Mouse (Mus musculus): ENCODE measurements around the gene Nosip. TPM values are rescaled to one million over a fixed set of nuclear protein-coding genes. Genes with fewer than 3 reads are reported as not detected.

Gene Nosip
- total RNA-seq, 2 experiments from 2014 or later = 44.8 to 47.6 TPM

DNA sequence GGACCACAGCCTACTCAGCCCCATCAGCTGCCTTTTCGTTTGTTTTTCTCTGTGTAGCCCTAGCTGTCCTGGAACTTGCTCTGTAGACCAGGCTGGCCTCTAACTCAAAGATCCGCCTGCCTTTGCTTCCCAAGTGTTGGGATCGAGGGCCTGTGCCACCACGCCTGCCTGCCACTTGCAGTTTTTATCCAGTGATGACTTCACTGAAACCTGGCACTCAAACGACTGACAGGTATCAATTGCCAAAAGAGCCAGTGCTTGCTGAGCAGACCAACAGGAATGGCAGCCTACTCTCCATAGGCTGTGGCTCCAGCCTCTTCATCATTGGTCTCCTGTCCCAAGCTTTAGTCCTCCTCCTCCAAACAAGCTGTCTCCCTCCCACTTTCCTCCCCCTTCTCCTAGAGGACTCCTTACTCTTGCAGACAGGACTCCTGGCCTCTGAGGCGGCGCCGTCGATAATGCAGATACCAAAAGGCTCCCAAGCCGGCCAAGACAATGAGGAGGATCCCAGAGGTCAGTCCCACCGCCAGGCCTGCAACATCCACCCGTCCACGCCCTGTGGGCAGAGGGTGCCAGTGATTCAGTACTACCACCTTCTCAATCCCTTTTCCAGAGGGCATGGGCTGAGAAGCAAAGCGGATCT, 5.8 kb upstream of the Nosip start:
- intact Hi-C loops (cut with DNase I) = no loop called here
- DNase-seq = no peak

DNA sequence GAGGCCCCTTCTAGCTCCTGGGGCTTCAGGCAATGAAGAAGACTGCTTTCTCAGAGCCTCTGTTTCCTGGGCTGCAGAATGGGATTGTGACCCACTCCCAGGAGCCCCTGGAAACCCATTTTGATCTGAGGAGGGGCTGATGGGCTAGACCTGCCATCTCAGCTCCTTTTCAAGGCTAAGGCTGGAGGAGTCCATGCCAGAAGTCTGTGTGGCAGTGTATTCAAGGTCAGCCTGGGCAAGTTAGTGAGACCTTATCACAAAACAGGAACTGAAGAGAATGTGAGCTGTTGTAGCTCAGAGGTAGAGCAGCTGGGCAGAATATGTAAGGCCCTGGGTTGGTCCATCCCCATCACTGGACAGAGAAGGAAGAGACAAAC, 5.3 kb upstream of the Nosip start:
- intact Hi-C loops (cut with DNase I) = no loop called here
- no peak for DNase-seq

DNA sequence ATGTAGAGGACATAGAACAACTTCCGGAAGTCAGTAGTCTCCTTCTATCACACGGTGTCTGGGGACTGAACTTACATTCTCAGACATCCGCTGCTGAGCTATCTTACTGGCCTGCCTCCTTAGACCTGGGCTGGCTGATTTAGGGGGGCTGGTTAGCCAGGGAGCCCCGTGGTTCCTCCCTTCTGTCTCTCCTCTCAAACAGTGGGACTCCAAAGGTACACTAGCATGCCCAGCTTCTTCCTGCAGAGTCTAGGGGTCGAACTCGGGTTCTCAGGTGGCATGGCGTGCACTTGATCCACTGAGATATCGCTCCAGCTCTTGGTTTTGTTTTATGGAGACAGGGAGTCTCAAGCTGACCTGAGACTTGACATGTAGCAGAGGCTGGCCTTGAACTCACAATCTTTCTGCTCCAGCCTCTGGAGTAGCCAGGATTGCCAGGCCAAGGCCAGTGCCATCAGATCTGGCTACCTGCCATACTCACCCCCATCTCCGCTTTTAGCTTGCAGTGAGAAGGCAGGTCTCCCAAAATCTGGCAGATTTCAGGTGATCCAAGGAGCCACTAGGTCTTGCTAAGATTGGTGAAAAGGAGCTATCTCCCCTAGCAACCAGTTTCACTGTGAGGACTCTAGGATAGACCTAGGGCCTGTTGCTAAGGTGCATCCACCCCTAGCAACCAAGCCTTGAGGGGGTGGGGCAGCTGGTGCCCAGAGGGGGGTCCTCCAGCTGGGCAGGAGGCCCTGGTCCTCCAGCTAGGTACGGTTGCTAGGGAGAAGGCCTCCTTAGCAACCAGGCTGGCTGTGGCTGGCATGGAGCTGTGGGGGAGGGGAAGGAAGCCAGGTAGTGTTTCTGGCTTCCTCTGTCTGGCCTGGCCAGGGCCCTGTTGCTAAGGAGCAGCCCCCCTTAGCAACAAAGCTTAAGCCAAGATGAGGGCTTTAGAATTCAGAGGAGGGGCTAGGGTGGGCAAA, 3.3 kb upstream of the Nosip start:
- peak; percentile 59 for DNase-seq
- intact Hi-C loops (cut with DNase I) = no loop called here

- DNase-seq = no peak
- intact Hi-C loops (cut with DNase I) = no loop called here
These were observed 1.6 kb upstream of the Nosip start for GRCm38 (mm10) chr7:45060632-45061122.

- no peak for DNase-seq
- intact Hi-C loops (cut with DNase I) = no loop called here
These were observed 625 bp upstream of the Nosip start for GRCm38 (mm10) chr7:45061532-45062075.

DNA sequence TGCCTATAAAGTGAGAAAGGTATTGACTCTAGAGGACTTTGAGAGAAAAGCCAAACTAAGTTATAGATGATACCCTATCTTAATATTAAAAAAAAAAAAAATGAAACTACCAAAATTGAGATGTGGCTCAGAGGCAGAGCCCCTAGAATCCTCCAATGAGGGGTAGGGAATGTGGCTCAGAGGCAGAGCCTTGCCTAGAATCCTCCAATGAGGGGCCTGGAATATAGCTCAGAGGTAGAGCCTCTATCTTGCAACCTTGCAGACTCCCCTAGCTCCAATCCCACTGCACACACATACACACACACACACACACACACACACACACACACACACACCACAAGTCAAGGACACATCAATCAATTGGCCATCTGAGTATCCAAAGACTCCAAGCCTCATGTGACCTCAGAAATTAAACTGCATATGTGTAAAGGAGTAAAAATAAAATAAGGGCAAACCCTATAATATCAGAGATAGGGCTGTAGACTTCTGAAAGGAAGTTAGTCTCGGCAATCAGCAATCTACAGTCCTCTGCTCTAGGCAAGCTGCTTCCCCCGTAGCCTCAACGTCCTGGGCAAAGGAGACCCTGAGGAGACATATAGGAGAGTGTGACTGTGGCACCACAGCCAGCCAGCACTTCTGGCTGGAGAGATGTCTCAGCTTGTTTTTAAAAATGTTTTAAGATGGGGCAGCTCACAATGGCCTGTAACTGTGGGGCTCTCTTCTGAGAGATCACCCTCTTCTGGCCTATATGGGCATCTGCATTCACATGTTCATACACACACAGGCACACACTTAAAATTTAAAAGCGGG, 5.2 kb downstream of the Nosip start:
- DNase-seq = no peak
- intact Hi-C loops (cut with DNase I) = no loop called here

DNA sequence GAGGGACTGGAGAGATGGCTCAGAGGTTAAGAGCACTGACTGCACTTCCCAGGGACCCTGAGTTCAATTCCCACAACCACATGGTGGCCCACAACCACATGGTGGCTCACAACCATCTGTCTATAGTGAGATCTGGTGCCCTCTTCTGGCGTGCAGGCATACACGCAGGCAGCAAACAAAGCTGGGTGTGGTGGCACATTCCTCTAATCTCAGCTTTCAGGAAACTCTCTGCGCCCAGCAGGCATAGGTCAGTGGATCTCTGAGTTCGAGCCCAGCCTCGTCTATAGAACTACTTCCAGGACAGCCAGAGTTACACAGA, 5.7 kb downstream of the Nosip start:
- no peak for DNase-seq
- intact Hi-C loops (cut with DNase I) = no loop called here

- no peak for DNase-seq
- intact Hi-C loops (cut with DNase I) = no loop called here
These were observed 7.4 kb downstream of the Nosip start for GRCm38 (mm10) chr7:45069671-45070070.

GRCm38 (mm10) chr7:45072230-45072629, 10.0 kb downstream of the Nosip start:
- no peak for DNase-seq
- intact Hi-C loops (cut with DNase I) = no loop called here

- DNase-seq = no peak
- intact Hi-C loops (cut with DNase I) = no loop called here
These were observed 11.0 kb downstream of the Nosip start for GRCm38 (mm10) chr7:45073171-45073707.

- DNase-seq = no peak
- intact Hi-C loops (cut with DNase I) = no loop called here
These were observed 11.7 kb downstream of the Nosip start for GRCm38 (mm10) chr7:45073949-45074348.

- DNase-seq = no peak
- intact Hi-C loops (cut with DNase I) = no loop called here
These were observed 13.2 kb downstream of the Nosip start for GRCm38 (mm10) chr7:45075405-45075804.

- no peak for DNase-seq
- intact Hi-C loops (cut with DNase I) = no loop called here
These were observed 14.3 kb downstream of the Nosip start for GRCm38 (mm10) chr7:45076501-45076900.

- intact Hi-C loops (cut with DNase I) = no loop called here
- DNase-seq = no peak
These were observed 15.1 kb downstream of the Nosip start for GRCm38 (mm10) chr7:45077322-45077721.

GRCm38 (mm10) chr7:45077829-45078228, 15.6 kb downstream of the Nosip start:
- intact Hi-C loops (cut with DNase I) = no loop called here

DNA sequence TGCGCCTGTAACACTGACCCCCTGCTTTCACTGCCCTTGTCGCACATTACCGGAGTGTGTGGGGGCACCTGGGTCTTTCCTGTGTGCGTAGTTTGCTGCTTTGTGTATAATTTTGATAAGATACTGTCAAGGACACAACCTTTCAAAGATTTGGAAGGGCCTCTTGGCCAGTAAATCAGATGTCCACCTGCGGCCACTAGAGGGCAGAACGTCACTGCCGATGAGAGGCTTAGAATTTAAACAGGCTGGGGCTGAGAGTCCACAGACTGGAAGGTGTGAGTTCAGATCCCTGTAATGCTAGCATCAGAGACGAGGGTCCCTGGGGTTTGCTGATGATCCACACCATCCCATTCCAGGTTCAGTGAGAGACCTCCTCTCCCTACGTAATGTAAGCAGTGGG, 16.3 kb downstream of the Nosip start:
- intact Hi-C loops (cut with DNase I) = no loop called here
- DNase-seq = peak; percentile 76

More at GRCm38 (mm10) chr7:45077829-45078228, 15.6 kb downstream of the Nosip start:
- no peak for DNase-seq

- DNase-seq = peak; percentile 93
- intact Hi-C loops (cut with DNase I) = no loop called here
These were observed 17.6 kb downstream of the Nosip start for GRCm38 (mm10) chr7:45079856-45080255.

DNA sequence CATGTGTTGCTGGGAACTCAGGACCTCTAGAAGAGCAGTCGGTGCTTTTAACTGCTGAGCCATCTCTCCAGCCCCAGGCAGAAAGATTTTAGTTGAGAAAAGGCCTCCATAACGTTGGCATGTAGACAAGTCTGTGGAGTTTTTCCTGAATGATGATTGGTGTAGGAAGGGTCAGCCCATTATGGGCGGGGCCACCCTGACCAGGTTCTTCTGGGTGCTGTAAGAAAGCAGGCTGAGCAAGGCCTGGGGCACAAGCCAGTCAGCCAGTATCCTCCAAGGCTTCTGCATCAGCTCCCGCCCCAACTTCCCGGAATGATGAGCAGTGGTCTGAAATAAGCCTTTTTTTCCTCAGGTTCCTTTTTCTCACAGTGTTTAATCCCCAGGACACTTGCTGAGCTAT, 18.8 kb downstream of the Nosip start:
- no peak for DNase-seq
- intact Hi-C loops (cut with DNase I) = no loop called here

DNA sequence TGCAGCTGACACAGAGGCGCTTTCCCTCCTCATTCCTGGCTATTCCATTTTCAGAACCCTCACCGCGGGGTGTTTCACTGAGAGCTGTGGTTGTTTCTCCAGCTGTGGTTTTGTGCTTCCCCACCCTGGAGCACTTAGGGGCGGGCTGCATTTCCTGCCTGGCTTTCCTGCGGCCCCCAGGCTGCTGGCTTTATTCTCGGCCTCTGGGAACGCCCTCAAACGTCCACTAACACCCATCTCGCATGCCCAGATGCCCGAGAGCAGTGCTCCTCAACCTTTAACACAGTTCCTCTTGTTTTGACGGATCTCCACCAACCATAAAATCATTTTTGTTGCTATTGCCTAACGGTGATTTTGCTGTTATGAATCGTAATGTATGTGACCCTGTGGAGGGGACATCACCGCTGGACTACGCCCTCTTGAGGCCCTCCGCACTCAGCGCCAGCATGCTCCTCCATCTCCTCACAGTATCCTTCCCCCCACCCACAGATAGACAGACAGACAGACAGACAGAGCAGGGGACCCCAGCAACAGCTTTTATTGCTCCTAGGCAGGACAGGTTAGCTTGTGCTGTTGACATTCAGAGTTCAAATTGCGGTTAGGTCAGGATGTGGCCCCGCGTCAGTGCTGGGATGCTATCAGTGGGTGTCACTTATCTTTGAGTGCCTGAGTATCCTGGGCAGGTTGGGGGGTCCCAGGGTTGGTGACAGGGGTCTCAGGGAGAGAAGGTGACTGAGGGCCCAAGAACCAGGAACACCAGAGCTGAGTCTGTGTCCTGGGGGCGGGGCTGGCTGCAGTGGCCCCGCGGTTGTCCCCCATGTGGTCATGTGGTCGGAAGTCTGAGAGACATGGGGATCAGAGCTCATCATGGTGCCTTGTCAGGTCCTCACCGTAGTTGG, 20.4 kb downstream of the Nosip start:
- intact Hi-C loops (cut with DNase I) = no loop called here
- no peak for DNase-seq

Measured in left cerebral cortex, postnatal 4 days (tissue).